Mouse (Mus musculus): ENCODE data around the gene Vps8.

Gene Vps8

GRCm38 (mm10) chr16:21404631-21405030 is 18.3 kb upstream of the Vps8 start:
- DNase-seq (ENCODE audit: low spot score in 2 of 2) = no peak

GRCm38 (mm10) chr16:21405224-21405969 is 17.5 kb upstream of the Vps8 start:
- DNase-seq (ENCODE audit: low spot score in 2 of 2) = no peak

GRCm38 (mm10) chr16:21406136-21406535 is 16.8 kb upstream of the Vps8 start:
- no peak for DNase-seq (ENCODE audit: low spot score in 2 of 2)

- no peak for DNase-seq (ENCODE audit: low spot score in 2 of 2)
These were observed 11.1 kb upstream of the Vps8 start for GRCm38 (mm10) chr16:21411779-21412178.

DNA sequence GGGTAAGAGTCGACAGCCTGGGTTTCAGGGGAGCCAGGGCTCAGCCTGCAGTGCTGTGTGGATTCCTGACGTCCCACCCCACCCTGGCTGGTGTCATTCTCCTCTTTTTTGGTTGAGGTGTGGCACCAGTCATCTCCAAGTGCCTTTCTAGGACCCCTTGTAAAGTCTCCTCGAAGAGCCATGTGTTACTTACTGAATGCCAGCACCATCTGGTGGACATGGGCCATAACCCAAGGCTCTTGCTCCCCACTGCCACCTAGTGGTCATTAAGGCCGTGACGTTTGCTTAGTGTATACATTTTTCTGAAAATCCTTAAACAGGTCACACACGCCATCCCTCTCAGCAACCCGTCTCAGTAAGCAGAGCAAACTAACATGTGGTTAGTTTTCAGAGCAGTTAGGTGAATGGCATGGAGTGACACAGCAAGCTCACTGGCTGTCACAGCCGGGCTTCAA is 10.3 kb upstream of the Vps8 start:
- DNase-seq (ENCODE audit: low spot score in 2 of 2) = peak; percentile 72 to 89

DNA sequence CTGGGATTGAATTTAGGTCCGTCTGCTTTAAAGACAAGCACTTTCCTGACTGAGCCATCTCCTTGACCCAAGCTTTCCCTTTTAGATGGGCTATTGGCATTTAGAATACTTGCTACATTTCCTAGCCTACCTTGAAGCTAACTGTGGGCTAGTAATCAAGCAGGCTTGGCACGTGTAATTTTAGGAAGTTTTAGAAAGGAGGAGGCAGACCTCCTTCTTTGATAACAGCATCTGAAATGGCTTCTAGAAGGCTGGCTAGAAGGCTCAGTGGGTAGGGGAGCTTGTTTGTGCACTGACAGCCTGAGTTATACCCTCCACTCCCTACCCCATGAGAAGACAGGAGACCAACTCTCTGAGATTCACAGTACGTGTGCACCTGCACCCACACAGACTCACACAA is 9.1 kb upstream of the Vps8 start:
- no peak for DNase-seq (ENCODE audit: low spot score in 2 of 2)

DNA sequence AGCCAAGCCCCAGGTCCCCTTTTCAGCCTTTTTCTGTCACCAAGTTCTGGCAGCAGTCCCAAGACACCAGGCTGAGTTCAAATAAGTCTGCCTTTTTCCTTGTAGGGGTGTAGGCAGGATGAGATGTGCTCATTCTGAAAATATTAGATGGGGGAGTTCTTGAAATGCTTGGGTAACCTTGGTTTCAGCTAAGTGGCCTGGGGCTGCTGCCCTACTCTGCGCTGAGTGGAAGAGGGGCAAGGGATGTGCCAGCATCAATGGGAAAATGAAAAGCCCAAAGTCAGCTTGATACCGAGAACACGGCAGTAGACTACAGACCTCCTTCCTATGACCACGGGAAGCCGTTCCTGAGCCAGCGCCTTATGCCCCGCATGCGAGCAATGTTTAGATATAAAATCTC is 7.8 kb upstream of the Vps8 start:
- no peak for DNase-seq (ENCODE audit: low spot score in 2 of 2)

DNA sequence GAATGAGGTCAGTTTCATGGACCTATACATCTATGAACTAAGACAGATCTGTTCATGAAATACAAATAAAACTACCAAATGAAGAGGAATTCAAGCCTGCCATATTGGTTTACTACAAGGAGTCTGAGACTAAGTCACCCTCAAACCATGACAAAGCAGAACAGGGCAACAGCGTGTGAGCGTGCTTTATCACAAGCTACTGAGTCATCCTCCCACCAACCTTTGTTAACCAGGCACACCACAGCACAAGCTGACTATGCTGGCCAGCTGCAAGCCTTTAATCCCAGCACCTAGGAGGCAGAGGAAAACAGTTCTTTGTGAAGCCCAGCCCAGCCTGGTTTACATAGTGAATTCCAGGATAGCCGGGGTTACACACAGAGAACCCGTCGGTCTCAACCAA is 4.9 kb upstream of the Vps8 start:
- no peak for DNase-seq (ENCODE audit: low spot score in 2 of 2)

DNA sequence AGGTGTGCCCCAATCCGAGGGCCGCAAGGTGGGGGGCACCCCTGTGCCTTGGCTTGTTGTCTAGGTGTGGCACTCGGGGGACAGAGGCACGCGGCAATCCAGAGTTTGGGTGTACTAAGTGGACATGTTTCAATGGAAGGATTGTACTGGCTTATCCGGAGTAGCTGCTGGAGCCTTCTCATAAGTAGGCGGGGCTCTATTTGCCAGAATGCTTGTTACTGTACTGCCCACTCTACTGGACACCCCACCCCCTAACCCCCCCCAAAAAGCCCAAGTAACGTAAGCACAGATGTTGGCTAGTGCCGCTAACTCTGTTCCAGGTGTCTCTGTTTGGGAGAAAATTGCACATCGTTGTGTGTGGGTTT is 610 bp downstream of the Vps8 start:
- DNase-seq (ENCODE audit: low spot score in 2 of 2) = no peak

DNA sequence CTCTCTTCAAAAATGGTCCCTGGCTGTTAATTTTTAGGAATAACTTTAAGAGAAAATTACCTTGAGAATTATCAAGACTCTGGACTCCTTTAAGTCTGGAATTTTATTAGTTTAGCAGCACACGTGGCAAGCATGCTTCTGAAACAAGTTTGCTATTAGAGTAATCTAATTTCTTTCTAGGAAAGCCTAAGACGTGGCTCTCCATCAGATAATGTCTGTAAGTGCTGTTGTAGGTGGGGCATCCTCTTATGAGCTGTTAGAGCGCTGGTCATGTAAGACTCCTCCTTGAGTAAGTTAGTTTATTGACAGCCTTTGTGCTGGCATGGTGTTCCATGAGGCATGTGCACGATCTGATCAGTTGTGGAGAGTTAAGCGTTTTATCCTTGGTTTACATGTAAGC is 5.2 kb downstream of the Vps8 start:
- no peak for DNase-seq (ENCODE audit: low spot score in 2 of 2)

DNA sequence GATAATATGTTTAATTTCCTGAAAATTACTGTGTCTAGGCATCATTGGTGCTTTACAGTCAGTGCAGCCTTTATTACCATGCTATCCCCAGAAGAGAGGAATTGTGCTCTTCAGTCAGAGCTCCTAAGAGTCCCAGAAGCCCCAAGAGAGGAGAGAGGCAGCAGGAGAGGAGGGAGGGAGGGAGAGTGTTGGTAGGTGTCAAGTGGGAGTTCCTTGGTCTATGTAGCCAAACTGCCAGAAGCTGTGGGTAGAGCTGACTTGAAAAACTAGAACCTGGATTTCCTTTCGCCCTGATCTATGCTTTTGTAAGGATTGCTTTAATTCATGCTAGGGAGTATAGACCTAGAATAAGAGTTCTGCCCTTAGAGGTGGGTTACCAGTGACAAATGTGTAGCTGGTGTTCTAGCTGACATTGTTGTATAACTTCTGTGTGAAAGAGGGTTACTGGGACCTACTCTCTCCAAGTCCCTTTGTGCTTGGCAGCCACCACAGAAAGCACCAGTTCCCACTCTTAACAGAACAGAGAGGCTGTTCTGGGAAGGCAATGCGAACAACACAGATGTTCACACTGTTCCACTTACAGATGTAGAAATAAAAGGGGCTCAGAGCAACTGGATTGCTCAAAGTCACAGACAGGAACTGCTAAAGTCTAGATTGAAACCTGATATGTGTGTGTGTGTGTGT is 7.6 kb downstream of the Vps8 start:
- DNase-seq (ENCODE audit: low spot score in 2 of 2) = no peak

GRCm38 (mm10) chr16:21431614-21432013 is 8.7 kb downstream of the Vps8 start:
- no peak for DNase-seq (ENCODE audit: low spot score in 2 of 2)

DNA sequence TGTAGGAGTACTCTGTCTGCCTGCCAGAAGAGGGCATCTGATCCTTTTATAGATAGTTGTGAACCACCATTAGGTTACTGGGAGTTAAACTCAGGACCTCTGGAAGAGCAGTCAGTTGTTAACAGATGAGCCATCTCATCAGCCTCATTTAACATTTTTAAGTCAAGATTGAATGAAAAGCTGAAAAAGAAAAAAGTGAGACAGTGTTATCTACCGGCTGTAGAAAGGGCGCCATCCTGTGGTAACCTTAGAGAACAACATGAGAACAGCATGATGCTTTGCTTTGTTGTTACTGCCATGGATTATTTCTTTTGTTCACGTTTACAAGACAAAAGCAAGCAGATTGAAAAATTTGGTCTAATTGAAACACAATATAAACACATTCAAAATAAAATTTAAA is 10.6 kb downstream of the Vps8 start:
- DNase-seq (ENCODE audit: low spot score in 2 of 2) = no peak

- DNase-seq (ENCODE audit: low spot score in 2 of 2) = no peak
These were observed 18.1 kb downstream of the Vps8 start for GRCm38 (mm10) chr16:21441012-21441411.

DNA sequence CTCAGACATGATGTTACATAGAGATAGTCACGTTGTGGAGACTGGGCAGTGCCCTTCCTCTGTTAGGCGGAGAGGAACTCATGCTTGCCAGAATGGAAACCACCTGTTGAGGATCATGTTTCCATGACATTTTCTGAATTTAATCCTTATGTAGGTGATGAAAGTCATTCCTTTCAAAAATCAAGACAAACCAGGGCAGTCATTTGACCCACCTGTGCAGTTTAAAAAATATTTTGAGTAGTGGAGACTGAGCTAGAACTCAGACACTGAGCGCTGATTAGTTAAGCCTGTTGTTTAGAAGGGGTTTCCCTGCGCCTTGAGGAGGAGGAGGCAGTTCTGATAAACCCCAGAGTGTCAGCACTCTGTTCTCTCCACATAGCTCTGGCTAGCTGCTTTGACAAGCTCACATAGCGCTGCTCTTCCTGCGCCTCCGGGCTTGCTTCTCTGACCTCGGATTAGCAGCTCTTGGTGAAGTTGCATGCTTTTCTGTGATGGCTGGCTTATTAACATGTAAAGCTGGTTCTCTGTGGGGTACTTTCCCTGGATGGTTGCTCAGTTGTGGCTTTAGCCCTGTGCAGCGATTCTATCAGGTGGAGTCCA is 22.2 kb downstream of the Vps8 start:
- no peak for DNase-seq (ENCODE audit: low spot score in 2 of 2)

DNA sequence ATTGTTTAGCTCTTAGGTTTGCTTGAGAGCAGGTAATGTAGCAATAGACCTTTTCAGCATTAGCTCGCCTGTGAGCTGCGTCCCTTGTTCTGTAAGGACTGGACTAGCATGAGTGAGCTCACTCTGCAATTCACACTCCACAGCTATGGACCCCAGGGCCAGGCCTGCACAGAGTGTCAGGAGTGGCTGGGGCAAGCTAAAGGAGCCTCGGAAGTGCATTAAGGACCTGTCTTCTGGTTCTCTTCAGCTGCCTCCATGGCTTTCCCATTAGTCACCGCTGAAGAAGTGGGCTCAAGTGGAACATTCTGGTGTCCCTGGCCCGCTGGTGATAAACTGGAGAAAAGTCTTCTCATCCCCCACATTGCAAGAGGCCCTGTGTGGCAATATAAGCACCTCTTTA is 24.5 kb downstream of the Vps8 start:
- DNase-seq (ENCODE audit: low spot score in 2 of 2) = no peak

- DNase-seq (ENCODE audit: low spot score in 2 of 2) = no peak
These were observed 25.5 kb downstream of the Vps8 start for GRCm38 (mm10) chr16:21448464-21448863.

DNA sequence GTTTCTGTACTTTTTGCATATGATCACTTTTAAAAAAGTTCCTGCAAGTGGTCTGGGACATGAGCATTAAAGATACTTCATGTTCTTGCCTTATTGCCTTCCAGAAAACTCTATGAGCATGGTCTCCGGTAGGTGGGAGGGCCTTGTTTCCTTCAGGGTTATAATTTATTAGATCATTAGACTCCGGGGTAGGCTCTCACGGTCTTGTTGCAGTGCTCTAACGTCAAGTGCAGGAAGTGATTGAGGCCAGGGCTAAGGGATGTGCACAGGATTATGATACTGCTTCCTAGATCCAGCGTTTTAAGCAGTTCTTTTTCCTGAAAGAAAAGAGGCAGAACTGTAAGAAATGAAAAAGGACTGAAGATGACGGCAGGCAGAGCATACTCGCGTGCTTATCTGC is 27.0 kb downstream of the Vps8 start:
- DNase-seq (ENCODE audit: low spot score in 2 of 2) = no peak

- no peak for DNase-seq (ENCODE audit: low spot score in 2 of 2)
These were observed 29.7 kb downstream of the Vps8 start for GRCm38 (mm10) chr16:21452569-21452968.

GRCm38 (mm10) chr16:21457639-21458369 is 34.9 kb downstream of the Vps8 start:
- no peak for DNase-seq (ENCODE audit: low spot score in 2 of 2)

DNA sequence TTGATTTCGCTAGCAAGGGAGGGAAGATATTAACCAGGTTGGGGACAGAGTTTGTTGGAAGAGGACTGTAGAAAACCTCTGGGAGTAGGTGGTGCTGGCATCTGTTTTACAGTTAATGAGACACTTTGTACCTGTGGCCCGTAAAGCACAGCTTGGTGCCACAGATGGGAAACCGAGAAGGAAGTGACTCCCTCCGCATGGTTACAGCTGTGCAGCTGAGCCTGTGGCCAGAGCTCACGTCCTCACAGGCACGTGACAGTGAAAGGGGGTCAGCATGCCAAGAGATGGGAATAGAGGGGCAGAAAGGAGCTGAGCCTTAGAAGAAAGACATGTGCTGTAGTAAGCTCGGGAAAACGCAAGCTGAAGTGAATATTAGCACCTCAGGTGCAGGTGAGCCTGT is 43.0 kb downstream of the Vps8 start:
- DNase-seq (ENCODE audit: low spot score in 2 of 2) = no peak

DNA sequence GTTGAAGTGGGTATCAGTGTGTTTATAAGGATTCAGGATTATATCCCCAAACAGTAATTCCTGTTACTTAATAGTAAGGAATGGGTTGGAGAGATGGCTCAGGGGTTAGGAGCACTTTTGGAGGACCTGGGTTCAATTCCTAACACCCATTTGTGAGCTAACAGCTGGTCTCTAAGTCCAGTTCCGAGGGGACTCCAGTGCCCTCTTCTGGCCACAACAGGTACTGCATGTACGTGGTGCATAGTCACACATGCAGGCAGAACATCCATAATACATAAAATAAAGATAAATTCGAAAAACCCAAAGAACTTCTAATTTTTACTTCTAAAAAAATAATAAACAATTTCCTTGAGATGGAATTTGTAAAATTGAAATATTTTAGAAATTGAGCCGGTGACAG is 47.5 kb downstream of the Vps8 start:
- DNase-seq (ENCODE audit: low spot score in 2 of 2) = no peak

- no peak for DNase-seq (ENCODE audit: low spot score in 2 of 2)
These were observed 54.2 kb downstream of the Vps8 start for GRCm38 (mm10) chr16:21477074-21477473.

Data from spleen, postnatal 4 days (tissue).